Mouse (Mus musculus): ENCODE measurements around the gene Plac9a.
"Not testable (repeated sequence)": the region's sequence is repeated elsewhere in the genome, so short reads cannot be mapped to it uniquely, and the experiment has no call there.

The Plac9a gene

GRCm38 (mm10) chr14:25865251-25865650 lies 37.6 kb downstream of the Plac9a start:
- DNase-seq (ENCODE audit: low read depth, low spot score) = no peak

GRCm38 (mm10) chr14:25863721-25864120 lies 39.2 kb downstream of the Plac9a start:
- no peak for DNase-seq (ENCODE audit: low read depth, low spot score)

- DNase-seq (ENCODE audit: low read depth, low spot score) = peak; percentile 80
These were observed 40.9 kb downstream of the Plac9a start for GRCm38 (mm10) chr14:25861771-25862530.

- DNase-seq (ENCODE audit: low read depth, low spot score) = peak; percentile 86
These were observed 45.0 kb downstream of the Plac9a start for GRCm38 (mm10) chr14:25857940-25858339.

GRCm38 (mm10) chr14:25857168-25857621 lies 45.7 kb downstream of the Plac9a start:
- DNase-seq (ENCODE audit: low read depth, low spot score) = peak; percentile 68

GRCm38 (mm10) chr14:25855241-25855885 lies 47.5 kb downstream of the Plac9a start:
- peak; percentile 81 for DNase-seq (ENCODE audit: low read depth, low spot score)

GRCm38 (mm10) chr14:25853717-25854452 lies 49.0 kb downstream of the Plac9a start:
- DNase-seq (ENCODE audit: low read depth, low spot score) = no peak

- no peak for DNase-seq (ENCODE audit: low read depth, low spot score)
These were observed 49.6 kb downstream of the Plac9a start for GRCm38 (mm10) chr14:25853295-25853694.

GRCm38 (mm10) chr14:25852121-25852561 lies 50.8 kb downstream of the Plac9a start:
- DNase-seq (ENCODE audit: low read depth, low spot score) = no peak

GRCm38 (mm10) chr14:25851189-25851588 lies 51.7 kb downstream of the Plac9a start:
- DNase-seq (ENCODE audit: low read depth, low spot score) = no peak

GRCm38 (mm10) chr14:25850433-25850832 lies 52.5 kb downstream of the Plac9a start:
- DNase-seq (ENCODE audit: low read depth, low spot score) = no peak

- not testable (repeated sequence) for DNase-seq (ENCODE audit: low read depth, low spot score)
These were observed 54.2 kb downstream of the Plac9a start for GRCm38 (mm10) chr14:25848708-25849107.

- no peak for DNase-seq (ENCODE audit: low read depth, low spot score)
These were observed 54.7 kb downstream of the Plac9a start for GRCm38 (mm10) chr14:25848237-25848636.

GRCm38 (mm10) chr14:25847660-25848059 lies 55.2 kb downstream of the Plac9a start:
- DNase-seq (ENCODE audit: low read depth, low spot score) = no peak

- no peak for DNase-seq (ENCODE audit: low read depth, low spot score)
These were observed 56.4 kb downstream of the Plac9a start for GRCm38 (mm10) chr14:25846516-25846915.

- DNase-seq (ENCODE audit: low read depth, low spot score) = no peak
These were observed 57.0 kb downstream of the Plac9a start for GRCm38 (mm10) chr14:25845832-25846383.

- no peak for DNase-seq (ENCODE audit: low read depth, low spot score)
These were observed 58.5 kb downstream of the Plac9a start for GRCm38 (mm10) chr14:25844372-25844771.

GRCm38 (mm10) chr14:25842688-25843003 lies 60.3 kb downstream of the Plac9a start:
- DNase-seq (ENCODE audit: low read depth, low spot score) = no peak

GRCm38 (mm10) chr14:25841991-25842687 lies 60.8 kb downstream of the Plac9a start, which contains the start of gene Anxa11:
TSS of gene Anxa11 (plus strand) at chr14:25842156.
- peak; percentile 90 for DNase-seq (ENCODE audit: low read depth, low spot score)

- DNase-seq (ENCODE audit: low read depth, low spot score) = no peak
These were observed 61.3 kb downstream of the Plac9a start for GRCm38 (mm10) chr14:25841579-25841978.

- no peak for DNase-seq (ENCODE audit: low read depth, low spot score)
These were observed 61.9 kb downstream of the Plac9a start for GRCm38 (mm10) chr14:25840961-25841360.
